Mouse (Mus musculus) lung, embryonic 16.5 days (tissue): ENCODE measurements around the gene Mrpl28. TPM values are rescaled to one million over a fixed set of nuclear protein-coding genes. Genes with fewer than 3 reads are reported as not detected.

ENCODE experiments used
- ATAC-seq: fragments of 200-750 bp; cut with Nextera tagmentation; 2 replicates; pipeline ENCODE4 v1.8.0; 2017; ENCODE audit warnings: low read depth, mild to moderate bottlenecking, moderate library complexity
- H3K27ac ChIP-seq: fragments of 300-500 bp; sonication (generic); 2 replicates; pipeline ENCODE4 v1.5.1; 2014; ENCODE audit warnings: mild to moderate bottlenecking, control low read depth, low read length
- H3K27me3 ChIP-seq: fragments of 300-500 bp; sonication (generic); 2 replicates; pipeline ENCODE4 v1.6.1; 2014; ENCODE audit warnings: low read depth, low read length, mixed read lengths; ENCODE audit not compliant: control insufficient read depth, insufficient read depth
- H3K36me3 ChIP-seq: fragments of 300-500 bp; sonication (generic); 2 replicates; pipeline ENCODE4 v1.6.1; 2014; ENCODE audit warnings: low read length; ENCODE audit not compliant: control insufficient read depth, insufficient read depth
- H3K4me1 ChIP-seq: fragments of 300-500 bp; sonication (generic); replicated peaks from 2 replicates; pipeline ENCODE4 v1.6.1; 2014; ENCODE audit warnings: low read length, mixed read lengths; ENCODE audit not compliant: control insufficient read depth, insufficient read depth
- H3K4me2 ChIP-seq: fragments of 300-500 bp; sonication (generic); 2 replicates; pipeline ENCODE4 v1.6.1; 2014; ENCODE audit warnings: low read depth, low read length, control low read depth
- H3K4me3 ChIP-seq: fragments of 300-500 bp; sonication (generic); 2 replicates; pipeline ENCODE4 v1.5.1; 2014; ENCODE audit warnings: mild to moderate bottlenecking, low read length, control low read depth
- H3K9ac ChIP-seq: fragments of 300-500 bp; sonication (generic); 2 replicates; pipeline ENCODE4 v1.6.1; 2014; ENCODE audit warnings: low read length, control low read depth
- H3K9me3 ChIP-seq: fragments of 300-500 bp; sonication (generic); 2 replicates; pipeline ENCODE4 v1.6.1; 2016; ENCODE audit warnings: low read length; ENCODE audit not compliant: control insufficient read depth
- WGBS: fragments of 180-500 bp; shearing (Covaris S2); extraction: QIAGEN DNeasy Blood & Tissue Kit; methylation state at CpG from one replicate; pipeline ENCODE4 v1.1.7; 2014; 5-methylcytosine and 5-hydroxymethylcytosine counted together
- polyA plus RNA-seq: library from polyadenylated mRNA; unstranded; fragments of >200 nt; fragmentation: Nextera tagmentation; extraction: Ambion mirVana; gene quantifications from 2 replicates; pipeline ENCODE4 v1.2.1, GENCODE M21; 2015

The Mrpl28 gene
- polyA plus RNA-seq, 1 experiment from 2014 or later = 188 TPM

GRCm38 (mm10) chr17:26125226-26125625, 1.9 kb downstream of the Mrpl28 start:
- ATAC-seq = no peak
- Histone ChIP-seq H3K27ac (no peak overlapping the region), H3K9me3 (no peaks in the 10 kb centered on the region), H3K9ac (no peak overlapping the region), H3K27me3 (no peaks in the 10 kb centered on the region), H3K4me3 (no peak overlapping the region), H3K4me2 (no peak overlapping the region), H3K36me3 (peaks cover 19% of the 10 kb centered on the region), H3K4me1 (peaks cover 13% of the 10 kb centered on the region)
- 86% methylated on average over 10 of the region's 10 CpGs for WGBS

GRCm38 (mm10) chr17:26131062-26131732, 7.9 kb downstream of the Mrpl28 start:
- no peaks in the 10 kb centered on the region for H3K4me1 ChIP-seq
- no peak overlapping the region for H3K4me3 ChIP-seq
- ATAC-seq = no peak
- 83% methylated on average over 18 of the region's 18 CpGs for WGBS
- H3K4me2 ChIP-seq = no peak overlapping the region
- peaks cover 16% of the 10 kb centered on the region for H3K36me3 ChIP-seq
- no peak overlapping the region for H3K9ac ChIP-seq
- no peaks in the 10 kb centered on the region for H3K27me3 ChIP-seq
- no peaks in the 10 kb centered on the region for H3K9me3 ChIP-seq
- no peak overlapping the region for H3K27ac ChIP-seq

GRCm38 (mm10) chr17:26131856-26132853, 8.9 kb downstream of the Mrpl28 start:
- Histone ChIP-seq H3K4me3 (no peak overlapping the region), H3K9me3 (no peaks in the 10 kb centered on the region), H3K4me2 (no peak overlapping the region), H3K27me3 (no peaks in the 10 kb centered on the region), H3K4me1 (no peaks in the 10 kb centered on the region), H3K36me3 (peaks cover 9% of the 10 kb centered on the region), H3K27ac (no peak overlapping the region), H3K9ac (no peak overlapping the region)
- WGBS = 83% methylated on average over 18 of the region's 18 CpGs
- no peak for ATAC-seq

- Histone ChIP-seq H3K27me3 (no peaks in the 10 kb centered on the region), H3K9me3 (no peaks in the 10 kb centered on the region), H3K27ac (no peak overlapping the region), H3K9ac (no peak overlapping the region), H3K4me1 (peaks cover 11% of the 10 kb centered on the region), H3K4me3 (no peak overlapping the region), H3K36me3 (no peaks in the 10 kb centered on the region), H3K4me2 (no peak overlapping the region)
- no peak for ATAC-seq
- WGBS = 85% methylated on average over 11 of the region's 11 CpGs
Observed at GRCm38 (mm10) chr17:26137106-26137750, 13.9 kb downstream of the Mrpl28 start.

- Histone ChIP-seq H3K4me2 (peak overlapping the region; percentile 57), H3K36me3 (peaks cover 3% of the 10 kb centered on the region), H3K27me3 (no peaks in the 10 kb centered on the region), H3K9me3 (no peaks in the 10 kb centered on the region), H3K9ac (peak overlapping the region; percentile 63), H3K27ac (peak overlapping the region; percentile 60), H3K4me3 (peak overlapping the region; percentile 91), H3K4me1 (peaks cover 11% of the 10 kb centered on the region)
- ATAC-seq = no peak
- 59% methylated on average over 2 of the region's 2 CpGs for WGBS
Observed at GRCm38 (mm10) chr17:26137751-26138130, 14.4 kb downstream of the Mrpl28 start.

GRCm38 (mm10) chr17:26138239-26138836, 15.0 kb downstream of the Mrpl28 start, which contains the start of gene Axin1:
Axin1 (plus strand) TSS chr17:26138688.
- Histone ChIP-seq H3K9ac (peak within 1 kb of the TSS; percentile 95), H3K27ac (peak within 1 kb of the TSS; percentile 95), H3K36me3 (peaks cover 9% of the 10 kb centered on the region), H3K4me2 (peak within 1 kb of the TSS; percentile 80), H3K4me3 (peak within 1 kb of the TSS; percentile 91), H3K9me3 (no peaks in the 10 kb centered on the region), H3K4me1 (peaks cover 11% of the 10 kb centered on the region), H3K27me3 (no peaks in the 10 kb centered on the region)
- ATAC-seq = peak; percentile 99
- WGBS = under 1% methylated on average over 42 of the region's 42 CpGs

- 0% methylated on average over 46 of the region's 58 CpGs for WGBS
- Histone ChIP-seq H3K4me2 (peak overlapping the region; percentile 80), H3K9ac (peak overlapping the region; percentile 95), H3K4me1 (peaks cover 11% of the 10 kb centered on the region), H3K4me3 (peak overlapping the region; percentile 91), H3K27ac (peak overlapping the region; percentile 95), H3K36me3 (peaks cover 15% of the 10 kb centered on the region), H3K9me3 (no peaks in the 10 kb centered on the region), H3K27me3 (no peaks in the 10 kb centered on the region)
- peak; percentile 69 for ATAC-seq
Observed at GRCm38 (mm10) chr17:26138901-26139381, 15.6 kb downstream of the Mrpl28 start.

- H3K9ac ChIP-seq = no peak overlapping the region
- no peak overlapping the region for H3K4me2 ChIP-seq
- WGBS = 83% methylated on average over 4 of the region's 4 CpGs
- no peaks in the 10 kb centered on the region for H3K27me3 ChIP-seq
- H3K9me3 ChIP-seq = no peaks in the 10 kb centered on the region
- H3K4me3 ChIP-seq = no peak overlapping the region
- peaks cover 18% of the 10 kb centered on the region for H3K36me3 ChIP-seq
- peaks cover 13% of the 10 kb centered on the region for H3K4me1 ChIP-seq
- H3K27ac ChIP-seq = no peak overlapping the region
- no peak for ATAC-seq
Observed at GRCm38 (mm10) chr17:26142796-26143195, 19.5 kb downstream of the Mrpl28 start.
